Mouse (Mus musculus): Measurements from ENCODE around the gene Myo15b.

The Myo15b gene

DNA sequence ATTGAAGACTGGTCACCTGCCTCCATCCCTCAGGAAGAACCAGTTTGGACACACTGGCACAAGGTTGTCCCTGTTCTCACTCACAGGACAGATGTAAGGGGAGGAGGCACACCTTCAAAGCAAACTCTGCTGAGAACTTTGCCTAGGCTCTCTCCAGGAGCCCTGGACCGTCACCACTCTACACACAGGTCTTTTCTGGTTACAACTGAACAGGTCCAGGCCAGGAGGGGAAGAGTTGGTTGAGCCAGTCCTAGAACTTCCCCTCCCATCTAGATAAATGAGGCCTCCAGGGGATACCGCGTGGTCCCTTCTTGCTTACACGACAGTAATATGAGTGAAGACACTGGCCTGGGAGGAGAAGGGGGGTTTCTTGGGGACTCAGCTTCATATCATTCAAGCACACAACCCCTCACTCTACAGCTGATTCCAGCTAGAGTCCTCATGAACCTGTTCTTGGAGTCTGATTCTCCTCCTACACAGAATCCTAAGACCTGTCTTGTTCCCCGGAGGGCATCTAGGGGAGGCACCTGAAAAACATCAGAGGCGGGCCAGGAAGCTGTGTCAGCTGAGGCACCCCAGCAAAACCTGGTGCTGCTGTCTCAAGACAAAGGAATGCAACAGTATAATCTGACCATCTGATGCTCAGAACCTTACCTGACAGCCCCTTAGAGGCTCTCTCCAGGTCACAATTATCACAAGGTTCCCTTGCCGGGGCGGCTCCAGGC, 46.2 kb downstream of the Myo15b start:
- no peak for DNase-seq

DNA sequence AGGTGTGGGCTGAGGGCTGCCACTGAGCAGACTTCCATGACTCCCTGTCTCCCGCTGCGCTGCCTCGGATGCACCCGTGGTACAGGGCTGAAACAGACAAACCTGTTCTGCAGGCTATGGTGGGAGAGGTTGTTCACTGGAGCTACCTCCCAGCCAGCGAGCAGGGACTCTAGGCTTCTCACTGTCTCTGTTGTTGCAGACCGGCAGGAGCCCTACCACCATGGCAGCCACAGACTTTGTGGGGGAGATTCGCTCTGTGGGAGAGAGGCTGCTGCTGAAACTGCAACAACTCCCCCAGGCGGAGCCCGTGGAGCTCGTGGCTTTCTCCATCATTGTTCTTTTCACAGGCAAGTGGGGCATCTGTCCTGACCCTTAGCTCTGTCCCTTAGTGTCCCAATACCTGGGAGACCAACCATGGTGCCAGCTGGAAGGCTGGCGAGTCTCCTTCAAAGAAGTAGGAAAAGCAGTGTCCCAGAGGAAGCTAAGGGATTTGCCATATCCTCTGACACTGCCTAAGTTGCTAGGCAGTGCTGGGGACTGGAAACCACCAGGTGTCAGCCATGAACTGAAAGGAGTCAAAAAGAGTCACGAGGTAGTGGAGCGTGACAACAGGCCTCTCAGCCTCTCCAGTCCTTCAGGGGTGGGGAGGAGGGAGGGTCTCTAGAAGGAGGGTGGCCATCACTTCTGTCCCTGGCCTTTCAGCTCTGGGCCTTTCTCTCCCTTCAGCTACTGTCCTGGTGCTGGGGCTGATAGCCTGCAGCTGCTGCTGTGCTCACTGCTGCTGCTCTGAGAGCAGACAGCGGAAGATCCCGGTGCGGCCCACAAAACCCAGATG, 47.0 kb downstream of the Myo15b start:
- DNase-seq: no peak

DNA sequence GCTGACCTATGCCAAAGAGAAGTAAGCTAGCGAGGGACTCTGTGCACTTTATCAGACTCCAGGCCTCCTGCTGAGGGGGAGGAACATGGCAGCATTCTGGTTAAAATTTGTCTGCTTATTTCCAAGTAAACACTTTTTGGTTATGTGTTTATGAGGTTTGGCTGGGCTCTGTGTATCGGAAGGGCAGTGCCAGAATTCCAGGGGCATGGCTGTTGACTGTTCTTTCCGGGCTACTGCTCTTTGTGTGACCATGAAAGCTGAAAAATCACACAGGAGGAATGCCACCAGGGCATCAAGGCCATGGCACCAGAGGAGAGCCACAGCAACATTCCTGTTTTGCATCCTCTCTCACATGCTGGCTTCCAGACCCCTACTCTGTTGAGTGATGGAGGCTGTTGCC, 47.9 kb downstream of the Myo15b start:
- no peak for DNase-seq

DNA sequence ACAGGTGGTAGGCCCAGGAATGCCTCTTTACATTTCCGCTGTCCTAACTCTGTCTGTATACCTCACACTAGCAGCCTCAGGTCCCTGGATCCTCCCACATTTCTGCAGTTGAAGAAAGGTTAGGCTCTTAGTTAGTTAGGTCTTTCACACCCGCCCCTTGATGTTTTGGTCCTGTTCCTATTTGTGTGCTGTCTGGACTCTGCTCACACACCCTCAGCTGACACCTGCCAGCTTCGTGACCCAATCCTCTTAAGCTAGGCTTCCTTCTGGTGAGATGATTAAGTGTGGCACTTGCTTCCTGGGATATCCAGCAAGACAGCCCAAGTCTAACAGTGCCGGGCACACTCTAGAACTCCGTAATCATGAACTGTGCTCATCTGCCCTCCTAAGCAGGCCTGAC, 48.3 kb downstream of the Myo15b start:
- DNase-seq: no peak

DNA sequence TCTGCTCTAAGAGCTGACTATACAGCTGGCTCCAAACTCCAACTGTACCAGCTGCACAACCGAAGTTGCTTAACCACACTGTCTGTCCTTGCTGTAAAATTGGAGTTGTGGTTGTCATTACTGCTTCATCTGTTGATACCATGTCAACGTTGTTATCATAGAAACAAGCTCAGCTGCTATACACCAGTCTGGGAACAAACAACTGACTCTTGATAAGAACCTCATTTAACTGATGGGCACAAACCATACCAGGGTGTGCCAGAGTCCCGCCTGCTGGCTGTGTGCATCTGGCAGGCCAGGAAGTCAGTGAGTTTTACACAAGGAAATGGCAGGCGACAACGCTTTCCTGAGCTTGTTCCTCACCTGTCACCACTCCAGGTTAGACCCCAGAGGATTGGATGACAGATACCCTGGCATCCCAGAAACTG, 52.9 kb downstream of the Myo15b start:
- no peak for DNase-seq

DNA sequence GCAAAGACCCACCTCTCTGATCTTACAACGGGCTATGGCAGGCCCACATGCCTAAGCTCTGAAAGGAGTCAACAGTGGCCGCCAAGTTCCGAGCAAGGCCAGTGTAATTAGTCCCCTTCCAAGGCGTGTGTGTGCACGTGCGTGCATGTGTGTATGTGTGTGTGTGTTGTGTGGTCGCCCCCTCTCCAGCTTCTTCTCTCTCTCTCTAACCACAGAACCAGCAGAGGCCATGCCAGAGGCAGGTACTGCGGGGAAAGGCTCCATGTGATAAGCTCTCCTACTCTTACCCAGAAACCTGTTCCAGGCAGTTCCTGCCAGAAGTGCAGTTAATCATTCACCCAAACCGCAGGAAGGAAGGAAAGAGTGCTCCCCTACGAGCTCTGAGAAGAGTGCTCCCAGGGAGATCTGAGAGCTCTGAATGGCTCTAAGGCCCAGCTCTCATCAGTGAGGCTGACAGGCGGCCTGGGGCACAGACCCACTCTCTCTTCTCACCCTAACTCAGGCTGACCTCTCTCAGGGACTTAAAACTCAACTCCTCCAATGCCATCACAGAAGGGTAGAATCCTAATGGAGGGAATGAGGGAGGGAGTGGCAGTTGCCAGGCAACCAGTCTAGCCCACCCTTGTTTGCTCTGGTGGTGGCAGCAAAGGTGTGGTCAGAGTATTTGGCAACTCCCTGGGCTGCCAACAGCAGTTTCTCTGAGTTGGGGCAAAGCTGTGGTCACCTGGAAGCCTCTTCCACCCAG, 53.6 kb downstream of the Myo15b start, which contains the start of gene Smim6:
Smim6 (plus strand) TSS at position 386 of the 745 bp plus-strand sequence.
- no peak for DNase-seq

DNA sequence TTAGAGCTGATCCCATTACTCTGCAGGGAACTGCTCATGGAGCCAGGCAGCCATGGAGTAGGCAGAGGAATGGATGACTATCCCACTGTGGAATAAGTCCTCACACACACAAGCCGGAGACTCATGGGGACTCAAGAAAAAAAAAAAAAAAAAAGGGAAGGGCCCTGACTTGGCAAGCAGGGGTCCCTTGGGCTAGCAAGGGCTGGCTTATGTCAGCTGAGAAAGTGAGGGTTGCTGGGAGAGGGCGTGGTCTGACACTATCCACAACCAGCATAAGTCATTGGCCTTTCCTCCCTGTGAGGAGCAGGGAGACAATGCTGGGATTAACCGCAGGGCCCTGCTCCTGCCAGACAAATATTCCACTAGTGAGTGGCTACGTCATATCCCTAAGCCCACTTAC, 58.4 kb downstream of the Myo15b start:
- DNase-seq: no peak

DNA sequence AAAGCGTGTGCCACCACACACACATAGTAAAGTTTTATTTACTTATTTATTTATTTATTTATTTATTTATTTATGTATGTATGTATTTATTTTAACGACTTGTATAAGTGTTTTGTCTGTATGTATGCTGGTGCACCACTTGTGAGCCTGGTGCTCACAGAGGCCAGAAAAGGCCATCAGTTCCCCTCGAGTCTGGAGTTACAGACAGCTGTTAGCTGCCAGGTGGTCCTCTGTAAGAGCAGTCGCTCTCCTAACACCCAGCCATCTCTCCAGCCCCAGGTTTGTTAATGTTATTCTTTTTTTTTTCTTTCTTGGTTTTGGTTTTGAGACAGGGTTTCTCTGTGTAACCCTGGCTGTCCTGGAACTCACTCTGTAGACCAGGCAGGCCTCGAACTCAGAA, 60.4 kb downstream of the Myo15b start:
- no peak for DNase-seq

DNA sequence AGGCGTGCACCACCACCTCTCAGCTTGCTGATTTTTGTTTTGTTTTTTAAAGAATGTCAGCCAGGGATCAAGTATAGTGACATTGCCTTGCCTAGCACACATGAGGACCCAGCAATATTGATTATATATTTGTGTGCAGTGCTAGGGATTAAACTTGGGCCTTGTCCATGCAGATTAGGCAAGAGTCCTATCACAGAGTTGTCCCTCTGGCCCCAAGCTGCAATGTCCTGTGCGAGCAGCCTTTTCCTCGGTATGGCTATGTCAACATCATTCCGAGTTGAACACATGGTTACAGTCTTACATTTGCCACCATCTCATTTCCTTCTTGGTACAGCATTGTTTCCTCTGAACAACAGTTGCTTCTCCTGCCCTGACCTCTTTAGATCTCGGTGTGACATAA, 60.9 kb downstream of the Myo15b start:
- DNase-seq: no peak

DNA sequence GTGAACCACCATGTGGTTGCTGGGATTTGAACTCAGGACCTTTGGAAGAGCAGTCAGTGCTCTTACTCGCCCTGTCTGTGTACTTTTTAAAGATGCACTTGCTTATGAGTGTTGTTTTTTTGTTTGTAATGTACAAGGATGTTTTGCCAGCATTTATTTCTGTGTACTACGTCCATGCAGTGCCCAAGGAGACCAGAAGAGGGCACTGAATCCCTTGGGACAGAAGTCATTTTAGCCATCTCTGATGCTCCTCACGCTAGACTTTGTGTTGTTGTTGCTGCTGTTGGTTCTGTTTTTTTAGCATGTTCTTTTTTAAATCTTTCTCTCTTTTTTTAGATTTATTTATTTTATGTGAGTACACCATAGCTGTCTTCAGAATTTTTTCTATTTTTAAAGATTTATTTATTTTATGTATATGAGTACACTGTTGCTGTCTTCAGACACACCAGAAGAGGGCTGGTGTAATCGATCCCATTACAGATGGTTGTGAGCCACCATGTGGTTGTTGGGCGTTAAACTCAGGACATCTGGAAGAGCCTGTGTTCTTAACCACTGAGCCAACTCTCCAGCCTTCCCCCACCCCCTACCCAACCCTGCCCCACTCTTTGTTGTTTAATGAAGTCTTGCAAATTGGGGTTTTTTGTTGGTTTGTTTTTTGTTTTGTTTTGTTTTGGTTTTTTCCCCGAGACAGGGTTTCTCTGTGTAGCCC, 62.1 kb downstream of the Myo15b start:
- peak; percentile 53 for DNase-seq

DNA sequence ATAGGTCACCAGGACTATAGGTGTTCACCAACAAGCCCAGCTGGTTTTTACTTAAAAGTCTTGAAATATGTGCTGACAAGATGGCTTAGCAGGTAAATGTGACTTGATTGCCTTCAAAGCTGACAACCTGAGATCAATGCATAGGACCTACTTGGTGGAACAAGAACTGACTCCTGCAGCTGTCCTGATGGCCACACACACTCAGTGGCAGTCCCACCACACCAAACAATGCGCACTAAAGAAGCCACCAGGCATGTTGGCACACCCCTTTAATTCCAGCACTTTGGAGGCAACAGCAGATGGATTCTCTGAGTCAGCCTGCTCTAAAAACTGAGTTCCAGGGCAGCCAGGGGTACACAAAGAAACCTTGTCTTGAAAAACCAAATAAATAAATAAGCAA, 63.8 kb downstream of the Myo15b start:
- DNase-seq: no peak

DNA sequence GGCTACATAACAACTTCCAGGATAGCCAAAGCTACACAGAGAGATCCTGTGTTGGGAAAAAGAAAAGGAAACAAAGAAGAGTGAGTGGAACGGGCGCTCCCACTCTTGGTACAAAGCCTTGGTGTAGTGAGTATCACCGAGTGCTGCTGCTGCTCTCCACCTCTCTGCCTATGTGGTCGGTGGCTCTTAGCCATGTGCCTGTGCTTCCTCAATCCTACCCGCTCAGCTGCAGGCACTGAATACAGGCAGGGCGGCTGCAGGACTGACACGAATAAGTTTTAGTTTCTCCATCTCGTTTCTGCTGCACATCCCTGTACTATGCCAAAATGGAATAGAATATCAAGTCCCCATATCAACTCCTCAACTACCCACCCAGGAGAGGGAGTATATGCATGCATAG, 70.8 kb downstream of the Myo15b start:
- no peak for DNase-seq

DNA sequence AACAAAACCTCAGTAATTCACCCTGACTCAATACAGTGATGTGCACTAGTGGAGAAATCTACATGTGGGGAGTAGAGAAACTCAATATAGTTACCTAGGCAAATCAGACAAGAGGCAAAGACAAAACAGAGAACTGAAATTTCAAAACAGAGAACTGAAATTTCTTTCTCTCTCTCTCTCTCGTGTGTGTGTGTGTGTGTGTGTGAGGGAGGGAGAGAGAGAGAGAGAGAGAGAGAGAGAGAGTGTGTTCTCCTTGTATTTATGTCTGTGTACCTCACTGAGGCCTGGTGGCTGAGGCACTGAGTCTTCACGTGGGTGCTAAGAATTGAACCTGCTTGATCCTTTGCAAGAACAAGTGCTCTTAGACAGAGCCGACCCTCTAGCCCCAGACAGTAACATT, 71.6 kb downstream of the Myo15b start:
- DNase-seq: no peak

DNA sequence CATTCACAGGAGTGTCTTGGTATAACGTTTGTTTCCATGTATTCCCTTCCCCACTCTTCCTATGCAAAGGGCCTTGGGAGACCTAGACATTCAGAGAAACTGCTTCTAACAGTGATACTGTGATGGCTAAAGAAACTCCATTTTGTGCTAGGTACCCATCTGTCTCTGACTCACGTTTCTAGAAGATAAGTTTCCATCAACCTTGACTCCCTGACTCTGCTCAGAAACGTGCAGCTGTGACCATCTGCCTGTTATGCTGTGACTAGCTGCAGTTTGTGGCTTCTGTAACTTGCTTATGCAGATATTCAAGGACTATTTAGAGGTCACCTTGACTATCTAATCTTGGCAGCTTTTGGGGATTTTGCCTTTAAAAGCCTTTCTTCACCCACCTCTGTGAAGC, 73.0 kb downstream of the Myo15b start:
- DNase-seq: no peak

DNA sequence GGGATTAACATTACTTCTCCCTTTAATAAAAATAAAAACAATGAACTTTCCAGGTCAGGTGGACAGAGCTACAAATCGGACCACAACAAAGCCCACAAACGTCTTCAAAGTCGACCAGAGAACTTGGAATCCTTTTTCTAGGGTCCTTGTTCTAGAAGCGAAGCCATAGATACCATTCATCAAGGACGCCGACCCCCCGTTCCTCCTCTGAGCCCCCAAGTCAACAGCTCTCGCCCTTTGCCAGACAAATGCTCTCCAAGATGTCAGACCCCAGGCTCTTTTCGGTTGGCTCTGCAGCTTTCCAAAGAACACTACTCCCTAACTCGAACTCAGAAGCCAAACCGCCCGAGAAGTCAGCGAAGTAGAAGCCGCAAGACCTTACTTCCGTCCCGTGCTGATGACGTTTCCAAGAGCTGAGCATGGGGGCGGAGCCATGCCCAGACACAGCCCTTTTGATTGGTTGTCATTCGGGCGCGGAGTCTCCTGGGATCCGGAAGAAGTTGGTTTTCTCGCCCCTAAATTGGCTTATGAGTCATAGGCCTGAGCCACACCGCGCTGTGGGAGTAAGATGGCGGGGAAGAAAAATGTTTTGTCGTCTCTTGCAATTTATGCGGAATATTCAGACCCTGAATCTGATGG, 75.0 kb downstream of the Myo15b start, which contains the start of the genes Sap30bp and Recql5:
Sap30bp (plus strand) TSS at position 175 of the 639 bp plus-strand sequence.
Recql5 (minus strand) TSS at position 370 of the 639 bp plus-strand sequence.
- peak; percentile 96 for DNase-seq

DNA sequence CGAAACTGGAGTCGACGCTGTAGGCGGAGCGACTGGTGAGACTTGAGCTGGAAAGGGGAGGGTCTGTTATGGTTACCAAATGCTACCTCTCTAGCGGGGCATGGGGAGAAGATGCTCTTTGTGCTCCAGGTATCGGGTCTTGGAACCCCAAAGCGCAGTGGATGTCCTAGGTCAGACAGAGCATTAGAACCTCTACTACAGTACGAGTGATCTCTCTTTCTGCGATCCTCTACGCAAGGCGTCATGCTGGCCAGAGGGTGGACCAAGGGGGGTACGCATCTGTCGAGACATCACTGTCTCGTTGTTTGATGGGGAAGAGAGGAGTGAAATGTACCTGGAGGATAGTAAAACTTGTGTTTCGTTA, 75.5 kb downstream of the Myo15b start:
- DNase-seq: no peak

DNA sequence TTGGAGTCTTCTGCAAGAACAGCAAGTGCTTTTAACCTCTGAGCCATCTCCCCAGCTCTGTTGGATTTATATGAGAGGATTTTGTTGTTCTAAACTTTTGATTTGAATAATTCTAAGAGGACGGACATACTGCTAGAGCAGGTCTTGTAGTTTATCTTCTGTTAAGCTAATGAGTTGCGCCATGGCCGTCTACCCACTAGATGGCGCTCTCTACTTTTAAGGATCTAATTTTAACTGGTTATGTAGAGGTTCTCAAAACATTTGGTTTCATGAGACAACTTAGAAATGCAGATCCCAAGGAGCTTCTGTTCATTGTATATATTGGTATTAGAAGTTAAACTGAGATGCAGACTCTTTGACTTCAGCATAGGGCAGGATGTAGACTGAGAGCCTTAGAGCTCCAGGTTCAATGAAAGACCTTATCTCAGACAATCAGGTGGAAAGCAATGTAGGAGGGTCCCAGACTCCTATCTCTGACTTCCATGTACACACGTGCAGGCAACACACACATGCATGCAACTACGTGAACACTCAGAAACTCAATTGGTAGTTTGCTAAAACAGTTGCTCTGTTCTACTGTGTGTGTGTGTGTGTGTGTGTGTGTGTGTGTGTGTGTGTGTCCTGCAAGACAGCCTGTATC, 81.6 kb downstream of the Myo15b start:
- peak; percentile 66 for DNase-seq

DNA sequence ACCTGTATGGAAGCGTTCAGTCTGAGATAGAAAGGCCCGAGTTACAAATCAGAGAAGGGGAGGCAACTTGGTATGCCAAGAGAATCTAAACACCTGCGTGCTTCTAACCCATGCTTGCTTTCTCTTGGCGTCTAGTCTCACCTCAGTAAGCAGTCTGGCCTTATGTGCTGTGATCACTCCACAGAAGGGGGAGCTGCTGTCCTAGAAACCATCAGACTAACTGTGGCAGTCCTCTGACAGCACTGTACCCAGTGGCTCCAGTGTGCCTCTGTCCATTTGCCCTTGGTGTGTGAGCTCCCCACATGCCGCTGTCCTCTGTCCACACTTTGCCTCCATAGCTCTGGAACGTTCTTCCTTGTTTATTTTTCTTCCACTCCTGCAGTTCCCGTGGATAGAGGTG, 83.8 kb downstream of the Myo15b start:
- no peak for DNase-seq
